Mouse (Mus musculus) naive thymus-derived CD4-positive, alpha-beta T cell, adult 2 months (primary cell): Measurements from ENCODE around the gene Aldh3b3.

Source experiments
- DNase-seq: peaks from one replicate; pipeline ENCODE4 v3.0.0-alpha.2; 2011; ENCODE audit warnings: low read depth

Aldh3b3 gene

DNA sequence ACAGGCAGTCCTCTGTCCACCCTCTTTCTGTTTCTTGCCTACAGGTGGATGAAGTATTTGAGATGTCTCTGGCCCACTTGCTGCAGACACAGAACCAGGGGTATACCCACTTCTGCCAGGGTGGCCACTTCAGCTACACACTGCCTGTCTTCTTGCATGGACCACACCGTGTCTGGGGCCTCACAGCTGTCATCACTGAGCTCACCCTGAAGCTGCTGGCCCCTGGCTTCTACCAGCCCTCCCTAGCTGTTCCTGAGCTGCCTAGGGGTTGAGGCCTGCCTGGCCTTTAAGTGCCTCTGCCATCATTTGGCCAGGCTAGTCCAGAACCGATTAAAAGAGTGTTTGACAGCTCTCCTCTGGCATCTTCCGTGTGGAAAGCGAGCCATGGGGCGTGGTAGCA lies 43.3 kb downstream of the Aldh3b3 start:
- no peak for DNase-seq

DNA sequence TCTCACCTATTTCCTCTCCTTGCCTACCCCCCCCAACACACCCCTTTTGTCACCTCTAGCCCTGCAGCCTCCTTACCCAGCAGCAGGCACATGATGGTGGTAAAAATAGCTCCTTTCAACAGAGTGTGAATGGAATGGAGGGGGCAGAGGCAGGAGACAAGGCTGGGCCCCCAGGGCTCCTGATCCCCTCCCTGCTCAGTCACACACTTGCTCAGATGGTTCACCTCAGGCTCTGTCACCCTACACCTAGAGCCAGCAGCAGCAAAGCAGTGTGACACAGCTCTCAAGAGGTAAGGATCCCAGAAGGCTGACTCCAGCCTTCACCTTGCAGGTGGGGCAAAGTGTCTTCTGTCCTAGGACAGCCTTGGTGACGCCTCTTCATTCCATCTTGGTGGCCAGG lies 44.7 kb downstream of the Aldh3b3 start, which contains the start of gene Doc2g:
TSS of gene Doc2g (plus strand) at position 202 of the 400 bp plus-strand sequence.
- no peak for DNase-seq

DNA sequence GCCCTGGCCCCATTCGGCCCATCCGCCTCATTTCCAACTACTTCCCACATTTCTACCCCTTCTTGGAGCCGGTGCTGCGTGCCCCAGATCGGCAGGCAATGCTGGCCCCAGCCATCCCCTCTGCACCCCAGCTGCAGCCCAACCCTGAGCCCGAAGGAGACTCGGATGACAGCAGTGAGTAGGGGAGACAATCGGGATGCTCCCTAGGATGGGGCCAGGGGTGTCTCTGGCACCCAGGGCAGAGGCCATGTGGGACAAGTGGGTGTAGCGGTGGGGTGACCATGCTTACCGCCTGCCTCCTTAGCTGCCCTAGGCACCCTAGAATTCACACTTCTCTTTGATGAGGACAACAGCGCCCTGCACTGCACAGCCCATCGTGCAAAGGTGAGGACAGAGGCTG lies 45.2 kb downstream of the Aldh3b3 start:
- DNase-seq: no peak

DNA sequence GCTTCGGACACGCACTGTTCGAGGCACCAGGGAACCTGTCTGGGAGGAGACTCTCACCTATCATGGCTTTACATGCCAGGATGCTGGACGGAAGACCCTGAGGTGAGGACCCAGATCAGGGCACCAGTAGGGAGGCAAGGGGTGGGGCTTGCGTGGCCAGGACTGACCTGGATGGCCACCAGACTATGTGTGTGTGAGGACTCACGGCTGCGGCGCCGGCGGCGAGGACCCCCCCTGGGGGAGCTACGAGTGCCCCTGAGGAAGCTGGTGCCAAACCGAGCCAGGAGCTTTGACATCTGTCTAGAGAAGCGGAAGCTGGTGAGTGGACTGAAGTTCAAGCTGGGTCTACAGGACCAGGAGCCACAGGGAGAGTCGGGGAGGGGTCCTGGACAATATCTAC lies 45.9 kb downstream of the Aldh3b3 start:
- no peak for DNase-seq

DNA sequence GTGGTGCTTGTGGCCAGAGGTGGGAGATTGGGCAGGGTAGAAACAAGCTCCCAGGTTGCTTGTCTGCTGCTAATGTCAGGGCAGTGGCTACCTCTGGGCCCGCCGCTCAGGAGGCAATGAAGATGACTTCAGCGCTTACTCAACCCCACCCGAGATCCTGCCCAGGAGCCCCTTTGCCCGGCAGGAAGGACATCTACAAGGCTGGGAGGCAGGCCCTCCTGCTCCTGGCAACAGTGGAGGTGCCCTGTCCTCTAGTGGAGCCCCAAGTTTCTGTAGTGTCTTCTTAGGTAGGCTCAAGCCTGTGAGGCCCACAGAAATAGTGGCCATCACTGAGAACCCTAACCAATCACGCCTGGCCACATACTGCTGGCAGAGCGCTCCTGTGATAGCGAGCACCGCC lies 46.6 kb downstream of the Aldh3b3 start:
- no peak for DNase-seq

DNA sequence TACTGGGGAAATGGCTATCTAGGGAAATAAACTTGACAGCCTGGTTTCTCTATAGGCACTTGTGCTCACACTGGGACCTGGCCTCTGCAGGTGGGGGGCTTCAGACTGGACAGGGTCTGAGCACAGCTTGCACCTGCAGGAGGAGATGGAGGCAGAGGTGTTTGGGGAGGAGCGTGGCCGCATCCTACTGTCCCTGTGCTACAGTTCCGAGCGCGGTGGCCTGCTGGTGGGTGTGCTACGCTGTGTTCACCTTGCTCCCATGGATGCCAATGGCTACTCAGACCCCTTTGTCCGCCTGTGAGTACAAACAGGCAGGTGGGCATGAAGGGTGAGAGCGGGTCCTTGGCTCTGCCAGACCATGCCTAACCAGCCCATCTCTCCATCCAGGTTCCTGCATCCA lies 47.5 kb downstream of the Aldh3b3 start:
- no peak for DNase-seq

DNA sequence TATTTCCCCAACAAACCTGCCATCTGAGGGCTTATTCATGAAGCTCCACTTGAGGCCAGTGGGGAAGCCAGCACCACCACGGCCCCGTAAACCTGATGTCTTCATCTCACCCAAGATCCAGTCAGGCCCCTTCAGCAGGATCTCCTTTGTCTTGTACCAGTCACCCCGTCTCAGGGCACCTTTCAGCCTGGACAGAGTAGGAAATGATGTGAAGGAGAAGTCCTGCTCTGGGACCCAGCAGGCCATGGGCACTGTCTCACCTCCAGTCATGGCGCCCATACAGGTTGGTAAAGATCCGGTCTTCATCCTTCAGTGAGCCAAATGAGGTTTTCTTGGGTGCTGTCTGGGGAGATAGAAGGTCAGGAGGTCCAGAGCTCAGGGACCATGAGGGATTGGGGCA lies 52.6 kb downstream of the Aldh3b3 start:
- DNase-seq: no peak

DNA sequence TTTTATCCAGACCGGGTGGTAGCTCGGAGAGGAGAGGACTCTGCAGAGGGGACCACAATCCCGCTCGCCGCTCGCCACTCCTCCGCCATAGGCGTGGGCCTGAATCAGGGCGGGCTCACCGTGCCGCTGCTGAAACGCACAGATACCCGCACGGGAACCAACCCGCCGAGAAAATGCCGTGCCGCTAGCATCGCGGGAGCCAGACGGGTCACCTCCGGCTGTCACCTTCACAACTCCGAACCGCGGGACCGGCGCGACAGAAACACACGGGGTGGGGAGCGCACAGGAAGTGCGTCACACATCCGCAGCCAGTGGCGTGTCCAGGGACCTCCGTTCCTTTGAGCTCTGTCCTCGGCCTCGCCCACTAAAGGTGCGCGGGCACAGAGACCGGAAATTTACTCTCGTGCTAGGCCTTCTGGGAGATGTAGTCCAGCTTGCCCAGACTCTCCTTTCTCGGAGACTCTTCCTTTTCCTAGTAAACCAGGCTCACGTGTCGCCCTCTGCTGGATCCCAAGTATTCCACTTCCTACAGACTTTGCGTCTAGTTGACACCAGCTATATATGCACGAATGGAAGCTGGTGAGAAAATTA lies 54.1 kb downstream of the Aldh3b3 start, which contains the start of gene Ndufv1:
TSS of gene Ndufv1 (minus strand) at position 375 of the 591 bp plus-strand sequence.
- DNase-seq: peak; percentile 96

DNA sequence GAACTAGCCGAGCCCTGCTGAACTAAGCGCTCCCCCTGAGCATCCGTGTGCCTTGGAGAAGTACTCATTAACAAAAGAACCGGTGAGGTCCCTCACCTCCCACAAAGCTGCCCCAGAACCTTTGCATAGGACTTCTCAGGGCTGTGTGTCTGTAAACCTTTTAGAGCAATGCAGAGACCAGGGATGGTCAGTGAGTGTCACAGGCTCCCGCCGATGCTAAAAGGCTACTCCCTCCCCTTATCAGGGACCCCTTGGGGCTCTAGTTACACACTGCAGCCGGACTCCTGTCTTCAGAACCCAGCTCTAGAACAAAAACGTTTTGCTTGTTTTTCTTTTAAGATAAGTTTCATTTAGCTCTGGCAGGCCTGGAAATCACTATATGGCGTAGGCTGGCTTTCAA lies 54.6 kb downstream of the Aldh3b3 start:
- no peak for DNase-seq

DNA sequence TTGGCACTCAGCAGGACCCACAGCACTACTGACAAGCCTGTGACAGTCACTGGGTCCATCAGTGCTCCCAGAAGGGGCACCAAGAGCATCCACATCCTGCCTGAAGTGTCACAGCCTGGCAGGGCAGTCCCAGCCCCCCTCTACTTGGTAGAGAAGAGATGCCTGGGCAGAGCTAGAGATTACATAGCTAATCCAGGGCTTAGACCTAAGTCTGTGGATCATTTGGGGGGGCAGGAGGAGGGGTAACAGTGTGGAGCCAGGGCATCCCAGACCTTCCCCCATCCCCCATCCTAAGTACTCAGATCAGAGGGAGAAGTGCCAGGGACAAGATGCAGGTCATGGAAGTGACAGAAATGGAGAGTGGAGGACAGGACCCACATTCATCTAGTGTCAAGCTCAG lies 56.4 kb downstream of the Aldh3b3 start:
- no peak for DNase-seq

DNA sequence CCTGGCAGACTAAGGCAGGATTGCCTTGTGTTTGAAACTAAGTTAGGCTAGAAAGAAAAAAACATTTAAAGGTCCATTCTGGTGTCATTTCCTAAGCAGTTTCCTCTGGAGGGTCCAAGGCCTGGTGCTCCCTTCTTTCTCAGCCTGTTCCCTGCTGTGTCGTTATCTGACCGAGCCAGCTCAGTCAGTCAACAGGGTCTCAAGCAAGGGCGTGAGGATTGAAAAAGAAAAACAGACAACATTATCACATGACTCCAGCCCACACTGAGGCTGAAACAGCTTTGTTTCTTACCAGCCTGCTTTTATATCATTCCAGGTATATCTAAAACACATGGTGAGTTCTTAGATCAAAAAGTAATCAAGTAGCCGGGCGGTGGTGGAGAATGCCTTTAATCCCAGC lies 57.2 kb downstream of the Aldh3b3 start:
- no peak for DNase-seq

DNA sequence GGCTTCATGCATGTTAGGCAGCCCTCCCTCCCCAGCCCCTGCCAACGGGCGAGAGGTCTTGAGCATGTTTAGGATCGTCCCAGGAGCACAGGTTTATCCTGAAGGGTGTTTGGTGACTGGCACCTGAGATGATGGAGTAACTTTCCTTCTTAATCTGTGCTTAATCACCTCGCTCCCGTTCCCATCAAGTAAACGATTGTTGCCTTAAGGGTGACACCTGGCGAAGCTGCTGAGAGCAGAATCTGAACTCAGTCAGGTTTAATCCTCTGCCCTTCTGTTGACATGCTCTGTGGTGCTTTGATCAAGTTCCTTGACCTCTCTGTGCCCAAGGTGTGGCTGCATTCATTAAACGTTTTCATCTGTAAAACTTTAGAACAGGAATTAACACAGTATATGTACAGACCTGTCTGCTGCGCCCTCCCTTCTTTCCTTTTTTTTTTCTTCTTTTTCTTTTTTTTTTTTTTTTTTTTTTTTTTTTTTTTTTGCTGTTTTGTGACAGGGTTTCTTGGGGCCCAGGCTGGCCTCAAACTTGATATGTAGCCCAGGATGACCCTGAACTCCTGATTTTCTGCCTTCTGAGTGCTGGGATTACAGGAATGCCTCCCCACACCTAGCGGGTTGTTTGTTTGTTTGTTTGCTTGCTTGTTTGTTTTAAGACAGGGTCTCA lies 59.6 kb downstream of the Aldh3b3 start:
- no peak for DNase-seq

DNA sequence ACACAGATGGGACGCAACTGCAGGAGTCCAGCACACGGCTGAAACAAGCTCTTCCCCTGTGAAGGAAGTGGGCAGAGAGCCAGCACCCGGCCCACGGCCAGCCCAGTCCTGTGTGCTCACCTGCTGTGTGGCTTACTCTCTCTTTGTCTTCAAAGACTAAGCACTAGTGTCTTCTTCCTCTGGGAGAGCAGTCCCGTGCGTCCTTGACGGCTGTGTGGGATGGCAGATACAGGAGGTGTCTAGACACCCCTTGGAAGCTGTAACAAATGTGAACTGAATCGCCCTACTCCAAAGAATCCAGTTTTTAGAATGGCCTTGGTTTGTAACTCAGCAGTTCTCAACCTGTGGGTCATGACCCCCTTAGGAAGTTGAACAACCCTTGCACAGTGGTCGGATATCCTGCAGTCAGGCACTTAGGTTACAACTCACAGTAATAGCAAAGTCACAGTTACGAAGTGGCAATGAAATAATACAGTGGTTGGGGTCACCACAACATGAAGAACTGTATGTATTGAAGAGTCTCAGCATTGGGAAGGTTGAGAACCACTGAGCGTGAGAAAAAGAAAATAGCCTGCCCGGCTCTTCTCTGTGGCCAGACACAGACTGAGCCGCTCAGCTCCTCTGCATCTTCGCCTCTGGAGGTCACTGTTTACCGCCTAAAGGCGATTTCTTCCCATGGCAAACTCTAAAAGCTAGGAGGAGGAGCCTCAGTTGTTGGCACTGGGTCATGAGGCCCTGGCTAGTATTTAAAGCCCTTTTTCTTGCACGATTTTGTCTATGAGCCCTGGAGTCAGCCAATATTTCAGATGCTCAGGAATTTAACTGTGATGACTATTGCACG lies 60.5 kb downstream of the Aldh3b3 start:
- DNase-seq: peak; percentile 81
